Mouse (Mus musculus): ENCODE results near the gene Mpst. TPM values are rescaled to one million over a fixed set of nuclear protein-coding genes. Genes with fewer than 3 reads are reported as not detected.

Mpst gene
- polyA plus RNA-seq, 1 experiment: 123 TPM

GRCm38 (mm10) chr15:78443857-78444256, 37.6 kb downstream of the Mpst start:
- no peak for TF ChIP-seq GATA1 (IDR thresholded peaks at IDR 0.05; ENCODE audit: low read length)

GRCm38 (mm10) chr15:78447121-78447520, 40.9 kb downstream of the Mpst start:
- no peak for TF ChIP-seq GATA1 (IDR thresholded peaks at IDR 0.05; ENCODE audit: low read length)

GRCm38 (mm10) chr15:78447746-78448535, 41.7 kb downstream of the Mpst start:
- no peak for TF ChIP-seq GATA1 (IDR thresholded peaks at IDR 0.05; ENCODE audit: low read length)

- TF ChIP-seq GATA1 (IDR thresholded peaks at IDR 0.05; ENCODE audit: low read length): no peak
These were observed 42.9 kb downstream of the Mpst start for GRCm38 (mm10) chr15:78449131-78449530.

GRCm38 (mm10) chr15:78449694-78450418, 43.6 kb downstream of the Mpst start:
- no peak for TF ChIP-seq GATA1 (IDR thresholded peaks at IDR 0.05; ENCODE audit: low read length)

GRCm38 (mm10) chr15:78450419-78450768, 44.2 kb downstream of the Mpst start:
- no peak for TF ChIP-seq GATA1 (IDR thresholded peaks at IDR 0.05; ENCODE audit: low read length)

GRCm38 (mm10) chr15:78451201-78451600, 45.0 kb downstream of the Mpst start:
- TF ChIP-seq GATA1 (IDR thresholded peaks at IDR 0.05; ENCODE audit: low read length): no peak

GRCm38 (mm10) chr15:78452929-78453328, 46.7 kb downstream of the Mpst start:
- TF ChIP-seq GATA1 (IDR thresholded peaks at IDR 0.05; ENCODE audit: low read length): no peak

- no peak for TF ChIP-seq GATA1 (IDR thresholded peaks at IDR 0.05; ENCODE audit: low read length)
These were observed 49.0 kb downstream of the Mpst start for GRCm38 (mm10) chr15:78455168-78455567.

- TF ChIP-seq GATA1 (IDR thresholded peaks at IDR 0.05; ENCODE audit: low read length): no peak
These were observed 49.8 kb downstream of the Mpst start for GRCm38 (mm10) chr15:78456051-78456450.

GRCm38 (mm10) chr15:78457193-78457592, 51.0 kb downstream of the Mpst start:
- TF ChIP-seq GATA1 (IDR thresholded peaks at IDR 0.05; ENCODE audit: low read length): no peak

GRCm38 (mm10) chr15:78462981-78463380, 56.8 kb downstream of the Mpst start:
- TF ChIP-seq GATA1 (IDR thresholded peaks at IDR 0.05; ENCODE audit: low read length): no peak

Other genes starting within 250 kb of the Mpst start
- 126 and 153 TPM in 2 replicates for gene Ift27, start 232.3 kb upstream of the Mpst start, polyA plus RNA-seq (2012)
- not detected in 2 replicates for gene Pvalb, start 200.0 kb upstream of the Mpst start, polyA plus RNA-seq (2012)
- gene Ncf4, start 161.6 kb upstream of the Mpst start, polyA plus RNA-seq (2012): 0.10 and 1.4 TPM in 2 replicates
- gene Csf2rb2, start 100.7 kb upstream of the Mpst start, polyA plus RNA-seq (2012): 1.8 and 2.3 TPM in 2 replicates
- 14.2 and 25.8 TPM in 2 replicates for gene Csf2rb, start 80.7 kb upstream of the Mpst start, polyA plus RNA-seq (2012)
- not detected in 2 replicates for gene Tex33, start 10.5 kb upstream of the Mpst start, polyA plus RNA-seq (2012)
- gene Tst, start 509 bp upstream of the Mpst start, polyA plus RNA-seq (2012): 4.8 and 4.9 TPM in 2 replicates
- not detected in 2 replicates for gene Kctd17, start 22.1 kb downstream of the Mpst start, polyA plus RNA-seq (2012)
- not detected in 2 replicates for gene Tmprss6, start 62.2 kb downstream of the Mpst start, polyA plus RNA-seq (2012)
- not detected in 2 replicates for gene Il2rb, start 88.9 kb downstream of the Mpst start, polyA plus RNA-seq (2012)
- 0.03 and 0.04 TPM in 2 replicates for gene C1qtnf6, start 125.0 kb downstream of the Mpst start, polyA plus RNA-seq (2012)
- not detected in 2 replicates for gene Sstr3, start 138.3 kb downstream of the Mpst start, polyA plus RNA-seq (2012)
- 435 and 659 TPM in 2 replicates for gene Rac2, start 166.4 kb downstream of the Mpst start, polyA plus RNA-seq (2012)
- 0.37 and 0.53 TPM in 2 replicates for gene Cyth4, start 190.6 kb downstream of the Mpst start, polyA plus RNA-seq (2012)

All from G1E-ER4 (cell line).